Mouse (Mus musculus) MEL (cell line): Measurements from ENCODE around the gene Nfia.

ENCODE experiments used
- CTCF ChIP-seq, 3 experiments: IDR thresholded peaks in 2 of 3; conservative IDR thresholded peaks in 1 of 3; 2 replicates each; pipeline ENCODE4 v1.5.1; 2011 to 2012; ENCODE audit warnings: low read length in 3 of 3, low read depth in 2 of 3, mild to moderate bottlenecking in 2 of 3, improper control_type of control experiment in 1 of 3, inconsistent platforms in 1 of 3, mixed read lengths in 1 of 3, moderate library complexity in 1 of 3; ENCODE audit not compliant: control insufficient read depth in 1 of 3, insufficient read depth in 1 of 3, poor library complexity in 1 of 3, severe bottlenecking in 1 of 3
- MYC ChIP-seq: IDR thresholded peaks from 2 replicates; pipeline ENCODE4 v1.6.1; 2011; ENCODE audit warnings: low read depth, mild to moderate bottlenecking, low read length, improper control_type of control experiment, moderate library complexity
- NELFE ChIP-seq: IDR thresholded peaks from 2 replicates; pipeline ENCODE4 v1.6.1; 2011; ENCODE audit warnings: low read depth, low read length, improper control_type of control experiment
- POLR2A ChIP-seq, 2 experiments: IDR thresholded peaks; 2 replicates each; pipeline ENCODE4 v1.6.1; 2011 to 2012; ENCODE audit warnings: low read length in 2 of 2, mild to moderate bottlenecking in 2 of 2, control low read depth in 1 of 2, improper control_type of control experiment in 1 of 2, low read depth in 1 of 2, moderate library complexity in 1 of 2; ENCODE audit not compliant: control insufficient read depth in 1 of 2, insufficient read depth in 1 of 2, poor library complexity in 1 of 2

GRCm38 (mm10) chr4:97730416-97730815, 42.1 kb upstream of the Nfia start:
- TF ChIP-seq CTCF (IDR thresholded peaks at IDR 0.05 in 2 of 3, conservative IDR thresholded peaks at IDR 0.05 in 1 of 3; ENCODE audit: control insufficient read depth in 1 of 3, insufficient read depth in 1 of 3, low read depth in 2 of 3, low read length in 3 of 3, poor library complexity in 1 of 3, severe bottlenecking in 1 of 3) = no peak
- TF ChIP-seq POLR2A (IDR thresholded peaks at IDR 0.05; ENCODE audit: control insufficient read depth in 1 of 2, insufficient read depth in 1 of 2, low read depth in 1 of 2, low read length in 2 of 2, poor library complexity in 1 of 2) = no peak
- TF ChIP-seq NELFE = no peak
- TF ChIP-seq MYC = no peak
